Mouse (Mus musculus) layer of hippocampus, adult 8-10 months (tissue): ENCODE results near the gene Baiap2. TPM values are rescaled to one million over a fixed set of nuclear protein-coding genes. Genes with fewer than 3 reads are reported as not detected.

Experiments
- DNase-seq, 2 experiments: peaks; one replicate each; pipeline ENCODE4 v3.0.0; 2022; ENCODE audit warnings: low spot score in 2 of 2
- total RNA-seq, 4 experiments: library from RNA; stranded (reverse); gene quantifications; 2 replicates each; pipeline ENCODE4 v1.2.4; 2022

Gene Baiap2
- total RNA-seq, 4 experiments from 2014 or later = 170 to 244 (median 215) TPM

- DNase-seq = no peak
These were observed 23.1 kb upstream of the Baiap2 start for GRCm38 (mm10) chr11:119919432-119919831.

DNA sequence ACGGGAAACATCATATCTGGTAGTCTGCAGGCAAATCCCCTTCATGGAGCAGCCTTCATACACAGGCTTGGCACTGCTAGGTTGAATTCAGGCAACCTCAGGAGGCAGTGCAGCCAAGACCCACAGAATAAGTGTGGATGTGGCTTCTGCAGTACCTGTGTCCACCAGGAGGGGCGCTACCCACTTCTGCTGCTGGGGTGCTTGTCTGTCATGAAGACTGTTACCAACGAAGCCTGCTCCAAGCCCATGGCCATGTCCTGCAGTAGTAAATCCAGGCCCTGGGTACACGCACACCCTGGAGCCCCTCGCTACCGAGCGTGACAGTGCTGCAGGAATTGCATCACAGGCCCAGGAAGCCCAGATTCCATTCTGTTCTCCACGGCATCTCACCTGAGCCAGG, 22.7 kb upstream of the Baiap2 start:
- peak in 1 of 2 experiments; percentile 73 for DNase-seq

DNA sequence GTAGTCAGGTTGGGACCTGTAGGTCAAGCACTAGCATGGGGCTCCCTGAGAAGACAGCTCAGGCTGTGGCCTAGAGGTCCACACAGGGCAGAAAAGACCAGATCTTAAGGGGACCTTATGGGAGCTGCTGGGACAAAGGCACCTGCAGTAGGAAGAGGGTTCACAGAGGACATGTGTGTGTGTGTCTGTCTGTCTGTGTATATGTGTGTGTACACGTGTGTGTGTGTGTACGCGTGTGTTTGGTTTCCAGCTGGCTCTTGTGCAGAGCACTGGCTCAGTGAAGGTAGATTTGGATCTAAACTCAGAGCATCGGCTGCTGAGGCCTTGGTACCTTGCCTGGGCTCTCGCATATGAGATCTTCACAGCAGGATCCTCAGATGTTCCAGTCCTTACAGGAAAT, 21.9 kb upstream of the Baiap2 start:
- DNase-seq = no peak

- DNase-seq = no peak
These were observed 17.4 kb upstream of the Baiap2 start for GRCm38 (mm10) chr11:119925176-119925575.

DNA sequence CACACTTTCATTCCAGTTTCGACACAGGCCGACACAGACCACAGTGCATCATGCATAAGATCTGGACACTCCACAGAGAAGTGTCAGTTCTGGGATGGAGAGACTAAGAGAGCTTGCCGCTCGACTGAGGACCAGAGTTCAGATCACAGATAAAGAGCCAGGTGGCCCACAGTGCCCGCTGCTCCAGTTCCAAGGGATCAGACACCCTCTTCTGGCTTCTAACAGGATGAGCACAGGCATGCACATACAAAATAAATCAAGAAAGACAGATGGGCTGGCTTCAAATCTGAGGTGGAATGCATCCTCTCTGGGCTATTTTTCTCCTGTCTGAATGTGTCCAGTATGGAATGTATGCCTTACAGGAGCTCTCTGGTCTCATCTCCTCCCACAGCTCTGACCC, 15.8 kb upstream of the Baiap2 start:
- no peak for DNase-seq

DNA sequence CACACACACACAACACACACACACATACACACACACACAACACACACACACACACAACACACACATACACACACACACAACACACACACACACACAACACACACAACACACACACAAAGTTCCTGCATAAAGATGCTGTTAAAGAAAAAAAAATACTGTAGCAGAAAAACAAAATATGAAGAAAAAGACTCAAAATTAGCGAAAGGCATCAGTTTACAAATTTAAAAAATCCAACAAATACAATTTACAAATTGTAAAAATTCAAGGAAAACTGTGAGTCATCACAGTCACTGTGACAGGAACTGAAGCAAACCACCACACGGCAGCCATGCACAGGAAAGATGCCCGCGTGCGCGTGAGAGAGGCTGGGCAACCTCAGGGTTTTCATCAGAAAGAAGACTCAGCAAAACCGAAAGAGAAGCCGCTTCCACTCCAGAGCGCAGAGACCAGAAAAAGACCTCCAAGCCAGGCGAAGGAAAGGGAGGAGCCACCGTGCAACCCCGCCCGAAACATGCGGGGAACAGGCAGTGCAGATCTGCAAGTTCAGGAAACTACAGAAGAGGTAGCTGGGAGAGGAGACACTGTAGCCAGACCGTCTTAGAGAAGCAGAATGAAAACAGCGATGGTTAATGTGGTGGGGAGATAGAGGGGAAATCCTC, 14.4 kb upstream of the Baiap2 start:
- DNase-seq = peak in 1 of 2 experiments; percentile 51

DNA sequence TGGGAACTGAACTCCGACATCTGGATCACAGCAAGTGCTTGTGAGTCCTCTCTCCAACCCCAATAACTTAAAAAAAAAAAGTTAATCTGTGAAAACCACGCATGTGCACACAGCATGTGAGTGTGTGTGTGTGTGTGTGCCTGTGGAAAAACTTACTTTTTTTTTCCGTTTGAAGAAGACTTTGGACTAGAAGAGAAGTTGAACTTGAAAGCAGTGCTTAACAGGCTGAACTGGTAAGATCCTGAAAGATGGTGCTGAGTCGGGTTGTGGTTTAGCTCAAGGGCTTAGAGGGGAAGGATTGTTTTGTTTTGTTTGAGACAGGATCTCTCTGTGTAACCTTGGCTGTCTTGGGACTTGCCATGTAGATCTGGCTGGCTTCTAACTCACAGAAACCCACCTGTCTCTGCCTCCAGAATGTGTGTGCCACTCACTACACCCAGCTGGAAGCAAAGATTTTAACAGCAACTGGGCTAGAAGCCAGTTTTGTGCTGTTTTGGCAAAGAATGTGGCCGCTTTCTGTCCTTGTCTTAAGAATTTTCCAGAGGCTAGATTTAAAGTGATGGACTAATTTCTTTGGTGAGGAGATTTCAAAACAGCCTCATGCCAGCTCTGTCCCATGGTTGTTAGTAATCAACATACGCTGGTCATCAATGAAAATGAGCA, 12.8 kb upstream of the Baiap2 start:
- no peak for DNase-seq

- no peak for DNase-seq
These were observed 10.8 kb upstream of the Baiap2 start for GRCm38 (mm10) chr11:119931809-119932208.

GRCm38 (mm10) chr11:119933142-119933541, 9.4 kb upstream of the Baiap2 start:
- DNase-seq = no peak

DNA sequence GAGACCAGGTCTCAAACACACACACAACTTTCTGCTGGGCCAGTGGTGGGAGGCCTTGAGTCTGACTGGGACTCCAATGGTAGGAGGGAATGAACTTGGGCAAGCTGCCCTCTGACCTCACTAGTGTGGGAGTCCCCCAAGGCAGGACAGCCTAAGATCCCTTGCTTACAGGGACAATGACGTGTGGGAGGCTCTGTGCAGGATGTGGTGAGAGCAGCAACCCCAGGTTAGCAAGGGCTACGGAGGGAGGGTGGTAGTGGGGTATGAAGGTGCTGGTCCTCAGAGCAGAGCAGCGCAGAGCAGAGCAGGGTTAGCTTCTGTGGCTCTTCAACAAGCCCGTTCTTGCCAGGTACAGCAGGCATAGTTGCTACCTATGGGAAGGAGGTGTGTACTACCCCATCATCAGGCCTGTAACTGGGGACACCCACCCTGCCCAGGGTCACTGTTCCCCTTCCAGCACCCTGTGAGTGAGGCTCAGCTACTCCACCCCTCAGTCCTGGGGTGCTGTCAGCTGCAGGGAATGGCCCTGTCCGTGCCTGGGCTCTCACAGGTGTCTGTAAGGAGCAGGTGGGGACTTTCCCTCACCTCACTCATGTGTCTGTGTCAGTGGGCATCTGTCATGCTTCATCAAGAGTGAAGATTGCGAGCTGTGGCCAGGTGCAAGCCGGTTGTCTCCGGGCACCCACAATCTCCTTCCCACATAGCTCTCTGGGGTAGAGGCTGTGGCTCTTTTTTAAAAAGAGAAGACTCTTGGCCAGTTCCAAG, 8.6 kb upstream of the Baiap2 start:
- DNase-seq = no peak

GRCm38 (mm10) chr11:119934773-119935172, 7.8 kb upstream of the Baiap2 start:
- DNase-seq = no peak

- peak in 1 of 2 experiments; percentile 63 for DNase-seq
These were observed 7.1 kb upstream of the Baiap2 start for GRCm38 (mm10) chr11:119935457-119935856.

GRCm38 (mm10) chr11:119936456-119936855, 6.1 kb upstream of the Baiap2 start:
- no peak for DNase-seq

GRCm38 (mm10) chr11:119937216-119937615, 5.3 kb upstream of the Baiap2 start:
- DNase-seq = peak; percentile 79 to 82

DNA sequence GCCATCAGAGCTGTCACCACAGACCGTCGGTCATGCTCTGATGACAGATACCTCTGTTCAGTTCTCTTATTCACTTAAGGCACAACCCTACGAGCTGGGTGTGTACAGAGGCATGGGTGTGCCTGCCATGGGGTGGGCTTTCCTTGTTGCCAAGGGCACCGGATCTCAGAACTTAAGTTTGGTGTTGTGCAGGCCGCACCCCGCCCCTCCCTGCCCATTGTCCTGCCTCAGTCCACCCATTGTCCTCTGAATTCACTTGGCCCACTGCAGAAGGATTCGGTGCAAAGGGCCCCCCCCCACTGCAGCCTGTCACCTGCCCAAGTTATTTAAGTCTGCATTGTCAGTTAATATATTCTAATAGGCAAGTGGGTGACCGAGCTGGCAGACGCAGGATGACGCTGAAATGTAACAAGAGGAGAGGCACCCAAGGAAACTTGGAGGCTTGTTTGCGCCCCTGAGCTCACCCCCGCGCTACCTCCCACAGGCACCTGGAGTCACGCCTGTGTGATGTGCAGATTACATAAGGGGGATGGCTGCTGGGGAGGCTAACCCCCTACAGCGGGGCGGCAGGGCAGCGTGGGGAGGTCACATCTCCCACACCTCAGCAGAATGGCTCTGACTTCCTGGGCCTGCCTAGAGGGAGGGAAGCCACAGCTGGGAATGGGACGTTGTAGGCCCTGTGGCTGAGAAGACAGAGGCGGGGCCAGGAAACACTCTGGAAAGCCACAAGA, 4.6 kb upstream of the Baiap2 start:
- no peak for DNase-seq

GRCm38 (mm10) chr11:119939073-119939710, 3.4 kb upstream of the Baiap2 start:
- no peak for DNase-seq

DNA sequence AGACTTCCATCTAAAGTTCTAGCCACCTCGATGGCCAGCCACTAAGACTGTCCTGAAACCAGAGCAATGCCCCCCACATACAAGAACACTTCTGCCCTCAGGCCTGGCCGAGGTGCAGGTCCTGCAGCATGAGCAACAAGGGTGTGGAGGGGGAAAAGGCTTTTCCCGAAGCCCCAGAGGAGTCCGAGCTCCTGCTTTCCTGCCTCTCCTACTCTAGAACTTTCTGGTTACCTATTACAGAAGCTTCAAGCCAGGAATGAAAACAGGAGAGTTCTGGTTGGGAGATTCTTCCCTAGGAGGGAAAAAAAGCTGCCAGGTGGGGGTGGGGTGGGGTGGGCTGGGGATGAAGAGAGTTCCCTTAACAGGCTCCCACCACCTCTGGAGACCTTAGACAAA, 2.9 kb upstream of the Baiap2 start:
- DNase-seq = no peak

DNA sequence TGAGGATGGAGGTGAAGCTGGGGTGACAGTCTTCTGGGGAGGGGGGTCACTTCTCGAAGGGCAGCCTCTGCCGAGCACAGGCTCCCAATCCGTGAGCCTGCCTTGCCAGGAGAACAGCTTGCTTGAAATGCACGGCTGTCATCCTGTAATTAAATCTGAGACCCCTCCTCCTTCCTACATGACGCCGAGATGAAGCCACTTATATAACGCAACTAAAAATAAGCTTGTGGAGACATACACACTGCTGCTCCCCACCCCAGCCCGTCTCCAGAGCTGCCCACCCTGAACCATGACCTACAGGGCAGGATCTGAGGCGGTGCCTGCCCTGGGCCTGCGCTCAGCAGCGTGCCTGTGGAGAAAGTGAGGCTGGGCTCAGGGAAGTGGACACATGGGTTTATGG, 2.4 kb upstream of the Baiap2 start:
- DNase-seq = peak; percentile 48 to 53

GRCm38 (mm10) chr11:119941794-119942193, 769 bp upstream of the Baiap2 start:
- DNase-seq = no peak

DNA sequence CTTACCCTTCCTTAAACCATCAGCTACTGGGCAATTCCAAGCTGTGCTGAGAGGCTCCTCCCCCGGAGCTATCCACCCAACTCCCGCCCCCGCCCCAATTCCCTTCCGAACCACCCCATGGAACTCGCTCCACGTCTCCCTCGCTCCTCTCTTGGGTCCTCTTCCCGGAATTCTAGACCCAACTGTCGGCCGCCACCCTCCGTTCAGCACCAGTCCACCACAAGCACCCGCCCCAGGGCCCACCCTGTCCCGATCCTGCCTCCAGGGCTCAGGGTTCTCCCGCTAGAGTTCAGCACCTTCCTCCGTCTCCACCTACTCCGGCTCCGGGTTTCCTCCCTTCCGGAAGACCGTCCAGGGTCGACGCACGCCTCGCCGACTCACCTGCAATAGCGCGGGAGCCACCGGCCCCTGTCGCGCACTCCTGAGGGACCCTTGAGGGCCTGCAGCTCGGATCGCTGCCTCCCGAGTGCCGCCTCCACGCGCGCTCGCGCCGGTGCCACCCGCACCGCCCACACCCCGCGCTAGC, 299 bp upstream of the Baiap2 start:
- DNase-seq = no peak

- DNase-seq = peak in 1 of 2 experiments; percentile 43
These were observed 945 bp downstream of the Baiap2 start for GRCm38 (mm10) chr11:119943428-119943988.
